Mouse (Mus musculus): ENCODE data around the gene Ubxn10. TPM values are rescaled to one million over a fixed set of nuclear protein-coding genes. Genes with fewer than 3 reads are reported as not detected.
A peak's percentile ranks its signal among the peaks of the same experiment; 100 is the strongest.

Gene Ubxn10
- total RNA-seq, 2 experiments from 2014 or later: 0.72 to 0.76 TPM

- no peak for DNase-seq
Measured at GRCm38 (mm10) chr4:138734105-138734504, 2.9 kb downstream of the Ubxn10 start.

- DNase-seq: no peak
Measured at GRCm38 (mm10) chr4:138729018-138729703, 7.8 kb downstream of the Ubxn10 start.

GRCm38 (mm10) chr4:138725751-138726150, 11.2 kb downstream of the Ubxn10 start:
- DNase-seq: no peak

GRCm38 (mm10) chr4:138725127-138725461, 11.9 kb downstream of the Ubxn10 start:
- peak; percentile 80 for DNase-seq

GRCm38 (mm10) chr4:138724354-138725126, 12.4 kb downstream of the Ubxn10 start, which contains the start of gene Pla2g2c:
Gene Pla2g2c, plus strand, starts transcription at chr4:138724792.
- no peak for DNase-seq

GRCm38 (mm10) chr4:138723493-138724281, 13.3 kb downstream of the Ubxn10 start:
- no peak for DNase-seq

GRCm38 (mm10) chr4:138719264-138719596, 17.7 kb downstream of the Ubxn10 start:
- DNase-seq: no peak

GRCm38 (mm10) chr4:138718586-138719263, 18.2 kb downstream of the Ubxn10 start:
- DNase-seq: no peak

- DNase-seq: no peak
Measured at GRCm38 (mm10) chr4:138716697-138717096, 20.3 kb downstream of the Ubxn10 start.

GRCm38 (mm10) chr4:138714186-138714585, 22.8 kb downstream of the Ubxn10 start:
- DNase-seq: no peak

GRCm38 (mm10) chr4:138712621-138713020, 24.3 kb downstream of the Ubxn10 start:
- DNase-seq: no peak

GRCm38 (mm10) chr4:138712096-138712495, 24.9 kb downstream of the Ubxn10 start:
- no peak for DNase-seq

- no peak for DNase-seq
Measured at GRCm38 (mm10) chr4:138711051-138711820, 25.7 kb downstream of the Ubxn10 start.

GRCm38 (mm10) chr4:138710633-138711032, 26.3 kb downstream of the Ubxn10 start:
- DNase-seq: no peak

- DNase-seq: no peak
Measured at GRCm38 (mm10) chr4:138709944-138710343, 27.0 kb downstream of the Ubxn10 start.

GRCm38 (mm10) chr4:138709246-138709645, 27.7 kb downstream of the Ubxn10 start:
- DNase-seq: no peak

- DNase-seq: peak; percentile 79
Measured at GRCm38 (mm10) chr4:138708636-138709035, 28.3 kb downstream of the Ubxn10 start.

- no peak for DNase-seq
Measured at GRCm38 (mm10) chr4:138706620-138707019, 30.3 kb downstream of the Ubxn10 start.

- DNase-seq: no peak
Measured at GRCm38 (mm10) chr4:138704169-138704568, 32.8 kb downstream of the Ubxn10 start.

GRCm38 (mm10) chr4:138703591-138703990, 33.4 kb downstream of the Ubxn10 start:
- no peak for DNase-seq

GRCm38 (mm10) chr4:138702528-138702927, 34.4 kb downstream of the Ubxn10 start:
- no peak for DNase-seq

- no peak for DNase-seq
Measured at GRCm38 (mm10) chr4:138702031-138702430, 34.9 kb downstream of the Ubxn10 start.
